Mouse (Mus musculus): ENCODE data around the gene Ptcd3.
"Not testable (repeated sequence)": the region's sequence is repeated elsewhere in the genome, so short reads cannot be mapped to it uniquely, and the experiment has no call there.

Gene Ptcd3

DNA sequence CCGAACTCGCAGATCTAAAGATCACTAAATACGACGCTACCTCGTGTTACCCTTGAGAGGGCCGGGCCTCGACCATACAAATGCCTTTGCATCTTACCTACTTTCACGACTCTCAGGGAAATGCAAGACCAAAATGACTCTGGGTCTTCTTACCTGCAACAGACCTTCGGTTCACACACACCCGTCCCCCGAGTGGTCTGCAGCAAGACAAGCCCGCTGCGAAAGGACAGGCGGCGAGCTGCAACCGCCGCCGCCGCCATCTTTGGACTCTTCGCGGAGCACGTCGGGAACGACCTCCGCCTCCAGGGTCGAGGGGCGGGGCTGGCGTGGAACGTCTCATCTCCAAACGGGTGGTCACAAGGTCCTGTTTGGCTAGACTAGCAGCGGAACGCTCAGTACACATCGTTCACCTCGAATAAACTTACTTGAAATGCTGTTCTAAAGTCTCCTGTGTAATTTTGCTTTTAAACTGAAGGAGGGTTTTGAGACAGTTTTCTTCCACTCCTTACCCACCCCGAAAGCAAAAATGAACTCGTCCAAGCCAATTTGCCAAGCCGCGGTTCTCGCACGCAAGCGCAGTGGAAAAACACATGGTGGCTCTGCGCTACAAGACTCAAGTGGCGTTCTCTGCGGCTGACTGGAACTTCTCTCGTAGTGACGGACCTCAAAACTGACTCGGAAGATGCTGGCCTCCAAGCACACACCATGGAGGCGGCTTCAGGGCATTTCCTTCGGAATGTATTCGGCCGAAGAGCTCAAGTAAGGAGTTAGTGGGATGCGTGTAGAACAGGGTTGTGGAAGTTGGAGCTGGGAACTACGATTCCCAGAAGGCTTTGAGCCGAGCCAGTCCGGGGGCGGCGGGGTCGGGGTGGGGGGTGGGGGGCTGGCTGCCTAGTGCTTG lies at the start of gene Ptcd3, which contains the start of gene Polr1a:
Ptcd3 (minus strand) TSS at position 270 of the 901 bp plus-strand sequence.
Polr1a (plus strand) TSS at position 573 of the 901 bp plus-strand sequence.
- DNase-seq = peak; percentile 90

DNA sequence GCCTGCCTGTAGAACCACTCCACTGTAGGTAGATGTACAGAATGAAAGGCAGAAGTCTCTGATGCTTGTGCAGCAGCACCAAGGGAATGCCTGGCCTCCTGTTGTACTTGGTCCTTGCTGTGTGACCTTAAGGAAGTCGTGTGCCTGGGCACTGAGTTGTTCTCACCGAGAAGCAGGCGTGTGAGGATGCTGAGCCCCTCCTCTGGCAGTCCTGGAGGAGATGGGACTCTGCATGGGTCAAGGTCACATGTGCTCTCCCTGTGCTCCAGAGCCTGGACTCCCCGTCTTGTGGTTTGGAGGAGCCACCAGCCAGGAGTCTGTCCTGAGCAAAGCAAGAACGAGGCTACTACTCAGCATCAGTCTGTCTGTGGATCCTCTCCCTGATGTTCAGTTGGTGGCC lies 42.6 kb upstream of the Ptcd3 start:
- no peak for DNase-seq

- DNase-seq = no peak
Measured at GRCm38 (mm10) chr6:71950592-71950991, 42.0 kb upstream of the Ptcd3 start.

DNA sequence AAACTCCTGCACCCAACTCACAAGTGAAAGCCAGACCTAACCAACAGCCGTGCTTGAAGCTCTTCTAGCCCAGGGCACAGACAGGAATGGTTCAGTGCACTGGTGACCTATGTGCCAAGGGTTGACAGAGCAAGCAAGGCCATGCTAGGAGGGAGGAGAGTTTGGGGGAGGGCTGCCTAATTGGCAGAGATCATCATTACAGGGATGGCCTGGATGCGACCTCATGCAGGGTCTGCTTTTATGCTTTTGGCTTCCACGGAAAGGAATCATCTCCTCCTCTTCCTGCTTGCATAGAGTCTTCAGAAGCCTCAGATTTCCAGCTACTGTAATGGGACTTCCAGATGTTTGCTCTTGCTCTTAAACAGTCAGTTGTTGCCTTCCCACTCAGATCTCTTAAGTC lies 41.2 kb upstream of the Ptcd3 start:
- no peak for DNase-seq

DNA sequence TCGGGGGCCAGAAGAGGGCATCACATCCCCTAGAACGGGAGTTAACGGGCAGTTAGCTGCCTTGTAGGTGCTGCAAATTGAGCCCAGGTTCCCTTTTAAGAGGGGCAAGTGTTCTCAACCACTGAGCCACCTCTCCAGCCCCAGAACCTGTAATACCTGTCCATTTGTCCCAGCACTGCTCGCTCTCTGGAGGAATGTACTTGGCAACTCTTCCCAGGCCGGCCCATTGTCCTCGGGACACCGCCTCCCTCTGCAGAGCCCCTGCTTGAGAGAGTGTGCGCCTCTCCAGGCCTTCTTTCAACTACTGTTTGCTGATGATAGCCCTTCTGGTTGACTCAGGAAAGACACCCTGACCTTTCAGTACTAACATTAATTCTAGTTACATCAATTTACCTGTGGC lies 37.6 kb upstream of the Ptcd3 start:
- no peak for DNase-seq

DNA sequence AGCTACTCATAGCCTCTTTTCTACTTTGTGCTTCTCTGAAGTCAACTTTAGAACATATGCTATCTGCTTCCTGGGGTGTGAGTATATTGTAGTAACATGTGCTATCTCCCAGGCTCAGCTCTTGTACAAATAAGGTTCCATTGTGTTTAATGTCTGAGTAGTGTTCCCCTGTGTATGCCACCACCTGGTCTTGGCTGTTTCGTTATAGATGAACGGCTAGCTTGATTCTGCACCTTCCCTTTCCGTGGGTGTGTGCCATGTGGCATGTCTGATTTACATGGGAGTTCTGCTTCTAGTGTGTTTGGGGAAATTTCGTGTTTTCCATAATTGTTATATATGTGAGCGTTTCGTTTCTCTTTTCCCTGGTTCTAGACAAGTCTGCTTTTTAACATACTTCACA lies 36.6 kb upstream of the Ptcd3 start:
- no peak for DNase-seq

DNA sequence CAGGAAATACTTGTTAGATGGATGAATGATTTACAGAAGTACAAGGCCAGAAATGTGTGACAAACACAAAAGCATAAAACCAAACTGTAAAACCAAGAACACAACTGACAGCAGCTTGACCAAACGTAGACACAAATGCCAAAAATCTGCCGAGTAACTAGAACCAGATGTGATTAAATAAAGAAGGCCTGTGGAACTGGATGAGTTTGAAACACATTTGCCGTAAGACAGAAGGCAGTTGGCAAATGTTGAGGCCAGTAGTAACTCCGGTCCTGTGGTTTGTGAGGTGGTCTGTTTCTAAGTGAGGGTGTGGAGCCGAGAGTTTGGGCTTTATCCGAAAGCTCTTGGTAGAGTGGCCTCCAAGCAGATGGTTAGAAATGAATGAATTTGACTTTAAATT lies 32.4 kb upstream of the Ptcd3 start:
- no peak for DNase-seq

DNA sequence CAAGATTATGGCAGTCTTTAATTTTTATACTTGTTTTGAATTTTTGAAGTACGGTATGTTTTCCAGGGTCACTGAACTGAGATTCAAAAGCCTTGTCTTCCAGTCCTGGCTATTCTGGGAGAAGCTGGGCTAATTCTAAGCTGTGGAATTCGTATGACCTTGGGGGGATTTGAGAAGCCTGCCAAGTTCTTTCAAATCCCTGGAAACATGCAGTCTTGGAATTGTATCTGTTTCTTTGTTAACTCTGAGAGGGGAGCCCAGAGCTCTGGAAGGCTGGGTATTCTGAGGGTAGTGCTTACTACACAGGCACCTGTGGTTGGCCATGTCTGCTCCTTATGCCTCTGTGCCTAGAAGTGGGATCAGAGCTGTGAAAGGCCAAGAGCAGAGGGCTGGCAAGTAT lies 27.2 kb upstream of the Ptcd3 start:
- DNase-seq = no peak

DNA sequence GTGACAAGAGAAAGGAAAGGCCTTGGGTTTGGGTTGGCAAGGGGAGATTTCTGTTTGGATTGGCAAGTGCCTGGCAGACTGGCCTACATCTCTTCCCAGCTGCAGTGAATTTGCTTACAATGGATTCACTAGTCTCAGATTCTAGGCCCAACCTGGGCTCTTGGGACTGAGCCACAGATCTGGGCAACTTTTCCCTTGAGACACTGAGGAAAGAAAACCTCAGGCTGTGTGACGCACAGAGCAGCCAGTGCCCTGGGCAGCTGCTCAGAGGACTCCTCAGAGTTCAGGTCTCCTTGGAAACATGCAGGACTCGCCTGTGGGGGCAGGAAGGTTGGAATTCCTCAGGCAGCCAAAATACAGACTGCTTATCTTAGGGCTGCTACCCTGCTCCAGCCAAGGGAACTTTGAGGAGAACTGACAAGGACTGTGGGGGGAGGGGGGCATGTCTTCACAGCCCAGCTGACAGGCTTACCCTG lies 25.6 kb upstream of the Ptcd3 start:
- DNase-seq = no peak

DNA sequence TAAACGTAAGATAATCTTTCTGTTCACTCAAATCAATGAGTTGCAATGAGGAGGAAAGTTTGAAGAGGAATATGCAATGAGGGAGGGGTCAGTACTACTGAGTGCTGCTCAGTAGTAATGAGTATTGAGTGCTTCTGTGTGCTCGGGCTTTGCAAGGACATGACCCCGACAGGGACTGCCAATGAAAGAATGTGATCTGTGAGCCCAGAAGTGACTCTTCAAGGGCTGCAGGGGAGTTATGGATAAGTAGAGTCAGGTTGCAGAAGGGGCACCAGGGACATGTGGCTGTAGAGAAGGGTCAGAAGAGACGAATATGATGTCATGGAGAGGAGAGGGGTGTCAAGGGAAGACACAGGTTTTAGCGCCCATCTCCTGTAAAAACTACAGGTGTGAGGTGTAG lies 23.8 kb upstream of the Ptcd3 start:
- DNase-seq = no peak

GRCm38 (mm10) chr6:71930830-71931437 lies 22.4 kb upstream of the Ptcd3 start:
- DNase-seq = no peak

DNA sequence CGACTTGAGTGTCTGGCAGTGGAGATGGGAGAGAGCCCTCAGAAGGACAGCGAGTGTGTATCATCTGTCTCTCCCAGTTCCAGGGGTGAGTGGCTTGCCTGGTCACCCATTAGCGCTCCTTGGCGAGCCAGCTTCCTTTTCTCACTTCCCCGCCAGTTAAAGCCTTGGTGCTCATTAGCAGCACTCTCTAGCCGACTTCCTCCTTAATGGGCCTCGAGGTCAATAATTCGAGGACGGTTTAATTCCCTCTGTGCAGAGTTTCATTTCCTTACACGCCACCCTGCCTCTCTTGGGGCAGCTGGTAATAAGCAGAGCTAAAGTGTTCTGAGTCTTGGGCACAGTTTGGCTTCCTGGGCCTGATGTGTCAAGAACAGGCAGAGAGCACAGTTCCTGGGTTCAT lies 21.5 kb upstream of the Ptcd3 start:
- no peak for DNase-seq

GRCm38 (mm10) chr6:71927911-71928310 lies 19.4 kb upstream of the Ptcd3 start:
- peak; percentile 42 for DNase-seq

- not testable (repeated sequence) for DNase-seq
Measured at GRCm38 (mm10) chr6:71925233-71925632, 16.7 kb upstream of the Ptcd3 start.

- no peak for DNase-seq
Measured at GRCm38 (mm10) chr6:71920752-71921151, 12.2 kb upstream of the Ptcd3 start.

GRCm38 (mm10) chr6:71911686-71912450 lies 3.3 kb upstream of the Ptcd3 start:
- no peak for DNase-seq

- no peak for DNase-seq
Measured at GRCm38 (mm10) chr6:71909840-71910239, 1.3 kb upstream of the Ptcd3 start.

DNA sequence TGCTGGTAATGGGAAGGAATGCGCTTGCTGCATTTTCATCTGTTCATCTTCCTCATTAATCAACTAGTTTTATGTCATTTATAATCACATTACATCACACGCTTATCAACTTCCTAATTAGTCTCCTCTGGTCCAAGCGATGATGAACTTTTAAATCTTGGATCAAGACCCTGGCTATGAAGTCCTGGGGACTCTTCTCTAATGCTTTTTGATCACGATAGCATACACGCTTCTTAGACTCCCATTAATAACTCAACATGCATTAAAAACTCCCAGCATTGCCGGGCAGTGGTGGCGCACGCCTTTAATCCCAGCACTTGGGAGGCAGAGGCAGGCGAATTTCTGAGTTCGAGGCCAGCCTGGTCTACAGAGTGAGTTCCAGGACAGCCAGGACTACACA lies 834 bp upstream of the Ptcd3 start:
- no peak for DNase-seq

DNA sequence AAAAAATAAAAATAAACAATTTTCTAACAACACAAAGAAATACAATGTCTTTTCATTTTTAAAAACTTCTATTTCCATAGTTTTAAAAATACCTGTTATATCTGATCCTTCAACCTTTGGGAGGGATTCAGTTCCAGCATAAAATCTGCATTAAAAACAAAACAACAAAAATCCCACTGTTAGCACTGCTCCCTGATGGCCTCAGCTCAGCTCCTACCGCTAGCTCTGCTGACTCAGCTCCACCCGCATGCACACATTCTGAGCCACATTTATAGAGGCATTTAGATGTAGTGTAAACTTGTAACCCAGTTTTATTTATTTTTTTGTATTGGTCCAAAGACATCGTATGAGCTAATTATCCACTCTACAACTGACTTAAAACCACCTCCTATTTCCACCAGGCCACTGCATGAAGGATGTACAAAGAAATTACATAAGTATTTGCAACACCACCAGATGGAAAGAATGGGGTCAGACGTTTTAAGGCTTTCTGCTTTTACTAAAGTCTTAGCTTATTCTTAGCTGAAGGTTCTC lies 781 bp downstream of the Ptcd3 start:
- no peak for DNase-seq

GRCm38 (mm10) chr6:71893263-71893662 lies 15.3 kb downstream of the Ptcd3 start:
- no peak for DNase-seq

DNA sequence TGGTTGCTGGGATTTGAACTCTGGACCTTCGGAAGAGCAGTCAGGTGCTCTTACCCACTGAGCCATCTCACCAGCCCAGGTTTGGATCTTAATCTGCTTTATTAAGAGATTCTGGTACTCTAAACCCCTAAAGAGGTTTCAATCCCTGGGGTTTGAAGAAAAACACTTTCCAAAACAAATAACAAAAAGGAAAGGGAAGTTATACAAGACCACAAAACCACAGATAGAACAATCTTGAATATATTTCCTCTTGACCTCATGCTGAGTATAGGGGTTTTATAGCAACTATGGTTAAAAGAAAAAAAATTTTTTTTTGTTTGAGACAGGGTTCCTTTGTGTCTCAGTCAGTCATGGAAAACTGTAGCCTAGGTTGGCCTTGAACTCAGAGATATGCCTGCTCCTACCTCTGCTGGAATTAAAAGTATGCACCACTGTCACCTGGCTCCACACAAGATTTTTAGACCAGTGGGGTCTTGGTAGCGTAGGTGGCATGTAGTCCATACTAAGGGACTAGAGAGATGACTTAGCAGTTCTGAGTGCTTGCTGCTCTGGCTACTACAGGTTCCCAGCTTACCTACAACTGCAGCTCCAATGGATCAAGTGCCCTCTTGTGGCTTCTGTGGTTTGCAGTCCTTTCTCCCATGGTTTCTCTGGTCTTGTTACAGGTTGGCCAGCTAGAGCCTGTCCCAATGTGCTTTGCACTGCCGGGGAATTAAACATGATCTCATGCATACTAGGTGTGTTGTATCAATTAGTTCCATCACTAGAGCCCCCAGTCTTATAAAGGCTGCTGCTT lies 30.4 kb downstream of the Ptcd3 start:
- no peak for DNase-seq

DNA sequence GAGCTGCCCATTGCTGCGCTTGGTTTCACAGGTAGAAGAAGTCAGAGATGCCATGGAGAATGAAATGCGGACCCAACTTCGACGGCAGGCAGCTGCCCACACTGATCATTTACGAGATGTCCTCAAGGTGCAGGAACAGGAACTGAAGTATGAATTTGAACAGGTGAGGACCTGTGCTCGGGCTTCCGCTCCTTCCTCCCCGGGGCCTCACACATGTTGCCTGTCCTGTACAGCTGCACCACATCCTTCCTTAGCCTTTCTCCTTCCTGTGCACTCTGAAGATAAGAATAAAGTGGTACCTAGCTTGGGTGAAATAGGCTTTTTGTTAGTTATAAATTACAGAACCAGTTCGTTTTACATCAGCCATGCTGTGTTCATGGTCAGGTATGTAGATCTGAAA lies 37.2 kb downstream of the Ptcd3 start:
- DNase-seq = no peak

Measured in right cerebral cortex, postnatal 25 days (tissue).